Mouse (Mus musculus) c-Kit-positive CD71-positive TER-119-negative erythroid progenitor cells, embryonic 14.5 days (primary cell): ENCODE data around the gene Zbtb32.

Experiments used
- DNase-seq: peaks from one replicate; pipeline ENCODE4 v3.0.0-alpha.2; 2013; ENCODE audit warnings: low read depth

Gene Zbtb32

DNA sequence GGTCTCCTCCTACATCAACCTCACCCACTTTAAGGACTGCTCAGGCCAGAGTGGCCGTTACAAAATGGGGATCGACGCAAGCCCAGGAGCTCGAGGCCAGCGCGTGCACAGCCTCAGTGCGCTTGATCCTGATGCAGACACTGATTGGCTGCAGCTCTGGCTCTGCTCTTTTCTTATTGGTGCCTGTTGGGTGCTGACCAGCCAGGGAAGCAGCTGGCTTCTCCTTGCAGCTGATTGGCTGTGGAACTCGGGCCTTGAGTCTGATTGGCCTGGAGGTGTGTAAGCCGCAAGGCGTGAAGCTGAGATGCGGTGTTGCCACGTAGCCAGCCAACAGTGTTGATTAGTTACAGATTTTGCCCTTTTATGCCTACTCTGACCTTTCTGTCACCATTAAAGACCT, at the start of gene Zbtb32:
Zbtb32 (minus strand) TSS at position 124 of the 400 bp plus-strand sequence.
- no peak for DNase-seq

DNA sequence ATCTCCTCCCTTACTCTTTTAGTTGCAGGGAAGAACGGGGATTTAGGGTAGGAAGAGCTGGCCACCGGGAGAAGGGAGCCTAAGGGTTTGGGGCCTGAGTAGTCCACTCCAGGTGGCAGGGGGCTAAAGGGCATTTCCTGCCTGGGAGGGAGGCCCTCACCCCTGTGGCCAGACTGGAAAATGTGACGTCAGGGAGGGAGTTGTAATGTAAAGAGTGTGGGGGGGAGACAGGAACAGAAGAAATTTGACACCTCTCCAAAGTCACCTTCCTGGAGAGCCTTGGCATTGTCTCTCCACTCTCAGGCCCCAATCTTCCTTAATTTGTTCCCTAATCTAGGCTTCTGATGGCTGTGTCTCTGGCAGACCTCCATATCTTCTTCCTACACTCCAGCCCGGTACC, 40.4 kb upstream of the Zbtb32 start:
- DNase-seq: no peak

GRCm38 (mm10) chr7:30636395-30636794, 37.7 kb upstream of the Zbtb32 start:
- DNase-seq: no peak

GRCm38 (mm10) chr7:30635752-30636151, 37.0 kb upstream of the Zbtb32 start, which contains the start of gene Etv2:
TSS of gene Etv2 (minus strand) at chr7:30635852.
- DNase-seq: no peak

GRCm38 (mm10) chr7:30634621-30635020, 35.9 kb upstream of the Zbtb32 start:
- peak; percentile 45 for DNase-seq

GRCm38 (mm10) chr7:30633762-30634412, 35.2 kb upstream of the Zbtb32 start:
- no peak for DNase-seq

DNA sequence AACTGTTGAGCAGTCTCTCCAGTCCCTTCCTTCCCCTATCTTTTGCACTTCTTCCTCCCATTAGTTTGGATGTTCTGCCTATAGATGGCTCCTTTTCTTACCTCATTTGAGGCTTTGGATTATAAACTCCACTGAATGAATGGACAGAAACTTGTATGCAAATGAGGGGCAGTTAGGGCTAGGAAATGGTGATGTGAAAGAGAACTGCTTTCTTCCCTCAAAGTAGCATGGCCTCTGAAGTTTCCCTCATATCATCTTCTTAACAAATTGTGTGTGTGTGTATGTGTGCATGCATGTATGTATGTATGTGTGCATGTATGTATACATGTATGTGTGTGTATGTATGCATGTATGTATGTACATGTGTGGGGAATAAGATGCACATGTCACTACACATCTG, 30.3 kb upstream of the Zbtb32 start:
- no peak for DNase-seq

GRCm38 (mm10) chr7:30626647-30627046, 27.9 kb upstream of the Zbtb32 start:
- DNase-seq: no peak

GRCm38 (mm10) chr7:30625530-30626384, 27.0 kb upstream of the Zbtb32 start, which contains the start of gene Cox6b1:
TSS of gene Cox6b1 (minus strand) at chr7:30626151.
- DNase-seq: peak; percentile 81

- peak; percentile 38 for DNase-seq
Observed at GRCm38 (mm10) chr7:30619202-30619601, 20.5 kb upstream of the Zbtb32 start.

DNA sequence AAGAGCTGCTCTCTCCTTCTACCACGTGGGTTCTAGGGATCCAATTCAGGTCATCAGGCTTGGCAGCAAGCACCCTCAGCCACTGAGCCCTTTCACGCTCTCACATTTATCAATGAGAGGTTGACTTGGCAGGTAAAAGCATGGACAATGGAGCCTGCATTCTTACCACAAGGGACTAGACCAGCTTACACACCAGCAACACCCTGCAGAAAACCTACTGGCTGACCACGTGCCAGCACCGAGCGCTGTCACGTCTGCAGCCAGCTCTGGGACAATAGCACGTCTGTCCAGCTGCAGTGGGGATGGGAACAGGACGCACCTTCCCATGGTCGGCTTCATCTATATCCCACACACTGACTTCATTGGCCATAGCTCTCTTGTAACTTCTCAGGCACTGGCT, 19.9 kb upstream of the Zbtb32 start:
- DNase-seq: no peak

- no peak for DNase-seq
Observed at GRCm38 (mm10) chr7:30615049-30615760, 16.5 kb upstream of the Zbtb32 start.

DNA sequence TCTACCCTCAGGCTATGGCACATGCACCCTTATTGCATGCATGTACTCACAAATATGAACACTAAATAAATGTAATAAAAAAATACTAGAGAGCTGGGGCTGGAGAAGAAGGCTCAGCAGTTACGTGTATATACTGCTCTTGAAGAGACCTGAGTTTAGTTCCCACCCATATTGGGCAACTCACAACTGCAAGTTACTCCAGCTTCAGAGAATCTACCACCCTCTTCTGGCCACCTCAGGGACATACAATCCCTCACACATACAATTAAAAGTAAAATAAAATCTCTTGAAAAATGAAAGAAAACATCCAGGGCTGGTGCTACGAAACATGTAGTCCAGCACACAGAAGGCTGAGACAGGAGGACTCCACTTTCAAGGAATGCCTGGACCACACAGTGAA, 15.7 kb upstream of the Zbtb32 start:
- DNase-seq: no peak

DNA sequence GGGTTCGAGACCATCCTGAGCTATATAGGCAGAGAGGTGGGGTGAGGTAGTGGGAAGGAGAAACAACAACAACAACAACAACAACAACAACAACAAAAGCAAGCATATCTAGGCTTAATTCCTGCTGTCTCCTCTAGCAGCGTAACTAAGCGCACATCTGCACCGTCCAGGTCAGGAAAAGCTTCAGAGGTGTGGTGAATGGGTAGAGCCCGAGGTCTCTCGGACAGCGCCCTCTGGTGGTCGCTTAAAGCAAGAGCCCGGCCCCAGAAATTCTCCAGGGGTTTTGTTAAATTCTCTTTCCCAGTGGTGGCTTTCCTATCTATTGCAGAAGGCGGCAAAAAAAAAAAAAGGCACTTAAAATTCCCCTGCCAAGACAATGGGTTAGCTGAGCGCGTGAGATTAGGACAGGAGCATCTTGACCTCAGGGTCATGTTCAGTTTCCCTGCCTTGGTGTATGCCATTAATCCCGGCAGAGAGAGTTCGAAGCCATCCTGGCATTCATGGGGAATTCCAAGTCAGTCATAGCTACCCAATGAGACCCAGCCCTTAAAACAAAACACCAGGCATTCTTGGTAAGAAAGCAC, 14.9 kb upstream of the Zbtb32 start:
- no peak for DNase-seq

DNA sequence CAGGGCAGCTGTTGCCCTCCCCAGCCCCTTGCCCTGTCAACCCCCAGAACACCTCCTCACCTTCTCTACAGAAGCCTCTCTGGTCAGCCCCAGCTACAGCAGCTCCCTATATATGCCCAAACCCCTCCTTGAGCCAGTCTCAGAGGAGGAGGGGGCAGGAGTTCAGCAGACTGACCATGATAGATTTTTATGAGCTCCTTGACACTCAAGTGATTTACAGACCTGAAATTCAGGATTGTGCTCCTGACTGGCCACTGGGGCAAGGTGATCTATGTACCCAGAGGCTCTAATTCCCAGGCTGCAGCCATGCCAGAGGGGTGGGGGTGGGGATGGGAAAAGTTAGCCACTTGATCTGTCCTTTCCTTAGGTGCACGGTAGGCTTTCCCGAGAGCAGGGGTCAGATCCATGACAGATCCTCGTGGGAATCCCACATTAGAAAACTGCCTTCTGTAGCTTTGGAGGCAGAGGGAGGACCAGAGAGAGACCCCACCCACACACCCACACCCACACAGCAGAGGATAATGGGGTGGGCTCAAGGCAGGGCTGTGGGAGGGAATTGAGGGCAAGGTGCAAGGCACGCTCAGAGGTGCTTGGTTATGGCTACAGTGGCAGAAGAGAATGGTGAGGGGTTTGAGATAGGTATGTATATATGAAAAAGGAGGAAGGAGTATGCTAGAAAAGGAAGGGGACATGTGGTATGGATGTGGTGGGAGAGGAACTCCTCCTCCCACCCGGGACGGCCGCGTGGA, 14.1 kb upstream of the Zbtb32 start, which contains the start of gene Upk1a:
Upk1a (minus strand) TSS at position 194 of the 749 bp plus-strand sequence.
- DNase-seq: no peak

- DNase-seq: no peak
Observed at GRCm38 (mm10) chr7:30610043-30610442, 11.3 kb upstream of the Zbtb32 start.

GRCm38 (mm10) chr7:30608476-30608875, 9.8 kb upstream of the Zbtb32 start:
- DNase-seq: no peak

- no peak for DNase-seq
Observed at GRCm38 (mm10) chr7:30607706-30608309, 9.1 kb upstream of the Zbtb32 start.

DNA sequence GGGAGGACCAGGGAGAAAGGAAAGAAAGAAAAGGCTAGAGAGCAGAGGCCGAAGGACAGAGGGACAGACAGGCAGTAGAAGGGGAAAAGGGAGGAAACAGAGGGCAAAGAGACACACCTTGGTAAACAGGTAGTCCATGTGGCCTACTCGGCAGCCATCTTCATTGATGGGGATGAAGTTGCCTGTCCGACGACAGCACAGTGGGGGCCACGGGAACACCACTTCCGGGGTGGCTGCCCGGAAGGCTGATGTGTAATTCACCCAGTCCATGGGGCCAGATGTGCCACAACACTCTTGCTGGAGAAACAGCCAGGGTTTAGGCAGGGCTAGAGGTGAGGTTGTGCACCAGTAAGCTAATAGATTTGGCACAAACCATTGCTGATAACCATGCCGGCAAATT, 6.2 kb upstream of the Zbtb32 start:
- no peak for DNase-seq

DNA sequence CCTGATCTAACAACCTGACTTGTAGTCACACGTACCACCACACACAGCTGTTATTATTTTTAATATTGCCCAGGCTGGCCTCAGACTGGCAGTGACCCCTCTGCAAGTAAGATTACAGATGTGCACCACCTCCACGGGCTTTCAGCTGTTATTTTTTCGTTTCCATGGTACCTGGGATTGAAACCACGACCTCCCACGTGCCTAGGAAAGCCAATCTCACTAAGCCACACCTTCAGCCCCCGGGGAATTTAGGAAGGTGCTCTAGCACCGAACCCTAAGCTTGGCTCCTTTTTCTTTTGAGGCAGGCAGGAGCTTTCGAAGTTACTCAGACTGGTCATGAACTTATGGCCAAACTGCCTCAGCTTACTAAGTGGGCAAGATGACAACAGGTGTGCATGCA, 5.7 kb upstream of the Zbtb32 start:
- DNase-seq: no peak

GRCm38 (mm10) chr7:30602583-30602982, 3.9 kb upstream of the Zbtb32 start:
- DNase-seq: no peak
